Mouse (Mus musculus): ENCODE data around the gene Mfap3. TPM values are rescaled to one million over a fixed set of nuclear protein-coding genes. Genes with fewer than 3 reads are reported as not detected.

Mfap3 gene
- total and polyA plus RNA-seq, 3 experiments: 7.3 to 12.5 (median 11.1) TPM

DNA sequence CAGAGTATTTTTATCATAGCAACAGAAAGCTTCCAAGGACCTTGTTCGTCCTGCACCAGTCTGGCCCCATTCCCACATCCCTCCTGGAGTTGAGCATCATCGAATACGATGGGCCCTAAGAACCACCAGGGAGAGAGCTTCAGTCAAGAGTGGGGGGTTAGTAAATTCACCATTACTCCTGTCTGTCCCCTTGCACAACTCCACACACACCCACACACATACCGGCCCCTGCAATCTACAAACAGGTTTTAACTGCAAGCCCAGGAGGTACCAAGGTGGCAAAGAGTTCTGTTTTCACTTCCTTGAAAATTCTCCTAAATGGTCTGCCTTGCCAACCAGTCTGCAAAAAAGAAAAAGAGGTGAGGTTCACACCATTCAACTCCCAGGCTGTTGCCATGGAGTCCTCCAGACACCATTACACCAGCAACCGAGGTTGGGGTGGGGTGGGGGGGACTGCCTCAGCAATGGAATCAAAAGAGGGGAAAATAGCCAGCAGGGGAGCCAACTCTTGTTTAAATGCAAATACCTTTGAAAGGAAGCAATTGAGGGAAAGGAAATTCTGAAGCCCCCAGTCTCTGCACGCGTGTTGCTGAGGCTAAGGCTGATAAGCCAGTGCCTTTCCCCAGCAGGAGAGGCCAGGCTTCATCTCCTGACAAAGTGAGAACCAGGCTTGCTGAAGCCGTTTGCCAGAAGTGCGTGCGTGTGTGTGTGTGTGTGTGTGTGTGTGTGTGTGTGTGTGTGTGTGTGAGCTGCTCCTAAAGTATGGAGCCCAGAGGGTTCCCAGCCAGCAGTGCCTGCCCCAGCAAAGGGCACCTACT lies 64.6 kb downstream of the Mfap3 start:
- intact Hi-C loops (cut with DNase I): no loop called here
- TF ChIP-seq EP300 (IDR thresholded peaks at IDR 0.05; ENCODE audit: insufficient read depth, low read depth, low read length): no peak
- TF ChIP-seq POLR2A (IDR thresholded peaks at IDR 0.05; ENCODE audit: insufficient read depth, low read depth, low read length): no peak
- TF ChIP-seq CTCF (IDR thresholded peaks at IDR 0.05): no peak
- no peaks in the 10 kb centered on the region for H3K36me3 ChIP-seq (ENCODE audit: control insufficient read depth, insufficient read depth, low read length)
- no peak for DNase-seq
- H3K9ac ChIP-seq (ENCODE audit: low read depth, low read length): no peak overlapping the region
- H3K4me3 ChIP-seq: no peak overlapping the region
- H3K4me1 ChIP-seq (ENCODE audit: control insufficient read depth, insufficient read depth, low read length): no peaks in the 10 kb centered on the region
- H3K27me3 ChIP-seq (ENCODE audit: control insufficient read depth, insufficient read depth, low read length): no peaks in the 10 kb centered on the region
- H3K79me2 ChIP-seq (replicated peaks; ENCODE audit: control insufficient read depth, insufficient read depth, low read length): no peaks in the 10 kb centered on the region
- no peak overlapping the region for H3K27ac ChIP-seq
- WGBS: 37% methylated on average over 10 of the region's 10 CpGs

Other genes with a start within 250 kb of the Mfap3 start
- gene Fam114a2, start within 50 bp of the Mfap3 start, total RNA-seq (2021): 10 to 100 TPM; 37.7 to 42.4 TPM
- gene Fam114a2, start within 50 bp of the Mfap3 start, polyA plus RNA-seq (2012; rRNA removed): 26.1 and 32.2 TPM in 2 replicates
- 1 to 10 TPM; 5.6 to 8.7 TPM for gene Galnt10, start 126.8 kb downstream of the Mfap3 start, total RNA-seq (2021)
- gene Galnt10, start 126.8 kb downstream of the Mfap3 start, polyA plus RNA-seq (2012; rRNA removed): 5.2 and 5.5 TPM in 2 replicates

All from heart, adult 2 months (tissue).